Mouse (Mus musculus) limb, embryonic 15.5 days (tissue): ENCODE measurements around the gene Ugt2b37. TPM values are rescaled to one million over a fixed set of nuclear protein-coding genes. Genes with fewer than 3 reads are reported as not detected.
"Not testable (repeated sequence)": the region's sequence is repeated elsewhere in the genome, so short reads cannot be mapped to it uniquely, and the experiment has no call there.

Experiments
- ATAC-seq: fragments of 200-750 bp; cut with Nextera tagmentation; 2 replicates; pipeline ENCODE4 v1.8.0; 2017; ENCODE audit warnings: low read depth, moderate TSS enrichment; ENCODE audit not compliant: insufficient number of reproducible peaks, low FRiP score, low TSS enrichment
- H3K27ac ChIP-seq: fragments of 300-500 bp; sonication (generic); 2 replicates; pipeline ENCODE4 v1.5.1; 2015; ENCODE audit warnings: moderate library complexity, mild to moderate bottlenecking, inconsistent platforms
- H3K27me3 ChIP-seq: fragments of 300-500 bp; sonication (generic); 2 replicates; pipeline ENCODE4 v1.6.1; 2015; ENCODE audit warnings: inconsistent platforms
- H3K36me3 ChIP-seq: fragments of 300-500 bp; sonication (generic); 2 replicates; pipeline ENCODE4 v1.6.1; 2015; ENCODE audit warnings: inconsistent platforms
- H3K4me1 ChIP-seq: fragments of 300-500 bp; sonication (generic); 2 replicates; pipeline ENCODE4 v1.6.1; 2015; ENCODE audit warnings: inconsistent platforms
- H3K4me2 ChIP-seq: fragments of 300-500 bp; sonication (generic); 2 replicates; pipeline ENCODE4 v1.6.1; 2015; ENCODE audit warnings: mild to moderate bottlenecking, inconsistent platforms
- H3K4me3 ChIP-seq: fragments of 300-500 bp; sonication (generic); 2 replicates; pipeline ENCODE4 v1.5.1; 2015; ENCODE audit warnings: mild to moderate bottlenecking, inconsistent platforms
- H3K9ac ChIP-seq: fragments of 300-500 bp; sonication (generic); 2 replicates; pipeline ENCODE4 v1.6.1; 2015; ENCODE audit warnings: inconsistent platforms
- H3K9me3 ChIP-seq: fragments of 300-500 bp; sonication (generic); 2 replicates; pipeline ENCODE4 v1.6.1; 2016; ENCODE audit warnings: inconsistent platforms
- WGBS: fragments of 180-500 bp; shearing (Covaris S2); methylation state at CpG from one replicate; pipeline ENCODE4 v1.1.7; 2015; 5-methylcytosine and 5-hydroxymethylcytosine counted together
- polyA plus RNA-seq: library from polyadenylated mRNA; unstranded; fragments of >200 nt; fragmentation: Nextera tagmentation; extraction: Ambion mirVana; gene quantifications from 2 replicates; pipeline ENCODE4 v1.2.1, GENCODE M21; 2015

Ugt2b37 gene
- polyA plus RNA-seq: not detected in 2 replicates

DNA sequence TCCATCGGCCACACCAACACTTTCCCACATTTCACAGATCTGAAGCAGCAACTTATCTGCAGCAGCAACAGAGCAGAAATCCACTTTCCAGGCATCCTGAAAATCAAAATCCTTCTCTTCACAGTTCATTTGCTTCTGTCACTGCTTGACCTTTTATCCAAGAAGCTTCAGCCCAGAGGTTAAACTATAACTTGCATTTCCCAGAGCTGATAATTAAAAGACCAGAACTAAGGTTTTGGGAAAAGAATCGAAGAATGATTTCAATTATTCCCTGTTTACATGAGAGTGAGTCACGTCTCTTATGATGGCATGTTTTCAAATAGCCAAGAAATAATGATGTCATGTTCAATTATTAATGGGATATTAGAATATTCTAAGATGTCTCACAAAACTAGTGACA is at the start of gene Ugt2b37:
Gene Ugt2b37 (minus strand): TSS at position 129 of the 400 bp plus-strand sequence.
- not testable (repeated sequence) for H3K4me3 ChIP-seq, H3K27ac ChIP-seq, H3K4me1 ChIP-seq, H3K9ac ChIP-seq, ATAC-seq, H3K36me3 ChIP-seq, H3K9me3 ChIP-seq, H3K27me3 ChIP-seq, H3K4me2 ChIP-seq
- 81% methylated on average over 3 of the region's 3 CpGs for WGBS

DNA sequence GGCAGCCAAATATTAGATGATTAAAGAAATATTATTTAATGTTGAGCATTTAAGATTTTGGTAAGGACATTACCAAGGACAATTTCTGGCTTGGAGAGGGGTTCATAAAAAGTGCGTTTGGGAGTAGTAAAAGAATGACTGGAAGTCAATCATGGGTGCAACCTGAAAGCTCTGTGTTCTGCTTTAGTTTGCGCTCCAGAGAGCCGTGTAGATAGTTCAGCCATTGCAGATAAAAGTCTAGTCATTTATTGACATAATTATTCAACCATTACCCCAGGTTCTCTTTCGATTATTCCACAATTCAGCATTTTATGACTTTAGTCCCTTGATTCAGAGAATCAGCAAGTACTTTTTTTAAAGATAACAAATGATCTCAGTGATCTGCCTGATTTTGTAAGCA is 31.6 kb upstream of the Ugt2b37 start:
- H3K27me3 ChIP-seq, H3K4me1 ChIP-seq, H3K36me3 ChIP-seq, H3K9me3 ChIP-seq, ATAC-seq, H3K4me2 ChIP-seq, H3K4me3 ChIP-seq, H3K27ac ChIP-seq, H3K9ac ChIP-seq: not testable (repeated sequence)
- 82% methylated on average over 4 of the region's 4 CpGs for WGBS

DNA sequence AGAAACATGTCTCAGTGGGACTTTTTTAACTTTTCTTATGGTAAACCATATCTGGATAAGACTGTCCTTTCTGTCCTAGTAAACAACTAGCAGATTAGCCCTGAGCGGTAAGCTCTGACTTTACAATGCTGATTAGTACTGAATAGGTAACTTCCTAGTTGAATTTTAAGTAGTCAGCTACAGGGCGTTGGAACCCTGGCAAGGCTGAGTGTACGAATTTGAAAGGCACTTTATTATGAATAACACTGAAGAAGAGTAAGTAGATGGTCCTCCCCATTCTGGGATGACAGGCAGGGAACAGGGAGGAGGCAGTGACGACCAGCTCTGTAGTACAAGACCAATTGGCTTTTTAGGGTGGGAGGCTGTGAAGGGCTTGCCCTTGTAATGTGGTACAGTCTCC is 21.4 kb upstream of the Ugt2b37 start:
- not testable (repeated sequence) for H3K9ac ChIP-seq, H3K4me1 ChIP-seq, H3K27ac ChIP-seq, H3K36me3 ChIP-seq, H3K4me3 ChIP-seq, ATAC-seq, H3K27me3 ChIP-seq, H3K9me3 ChIP-seq, H3K4me2 ChIP-seq
- 82% methylated on average over 4 of the region's 4 CpGs for WGBS

DNA sequence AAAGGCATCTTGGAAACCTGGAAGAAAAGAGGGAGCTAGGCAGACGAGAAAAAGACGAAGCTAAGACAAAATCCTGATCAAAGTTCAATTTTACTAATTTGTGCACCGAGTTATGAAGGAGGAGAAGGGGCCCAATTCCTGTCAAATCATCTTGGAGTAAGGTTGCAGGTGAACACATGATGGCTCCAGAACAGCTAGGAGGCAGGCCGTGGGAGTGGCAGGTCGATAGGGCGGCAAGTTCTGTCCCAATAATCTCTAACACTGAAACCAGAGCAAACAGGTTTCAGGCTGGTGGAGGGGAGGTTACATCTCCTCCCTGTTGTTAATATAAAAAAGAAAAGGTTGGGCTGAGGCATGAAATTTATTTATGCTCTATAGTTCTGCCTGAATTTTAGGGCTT is 21.0 kb upstream of the Ugt2b37 start:
- no peak for ATAC-seq
- Histone ChIP-seq H3K27me3 (no peaks in the 10 kb centered on the region), H3K36me3 (no peaks in the 10 kb centered on the region), H3K9me3 (no peaks in the 10 kb centered on the region), H3K4me3 (no peak overlapping the region), H3K4me1 (no peaks in the 10 kb centered on the region), H3K27ac (no peak overlapping the region), H3K9ac (no peak overlapping the region), H3K4me2 (no peak overlapping the region)
- WGBS: 81% methylated on average over 6 of the region's 6 CpGs

DNA sequence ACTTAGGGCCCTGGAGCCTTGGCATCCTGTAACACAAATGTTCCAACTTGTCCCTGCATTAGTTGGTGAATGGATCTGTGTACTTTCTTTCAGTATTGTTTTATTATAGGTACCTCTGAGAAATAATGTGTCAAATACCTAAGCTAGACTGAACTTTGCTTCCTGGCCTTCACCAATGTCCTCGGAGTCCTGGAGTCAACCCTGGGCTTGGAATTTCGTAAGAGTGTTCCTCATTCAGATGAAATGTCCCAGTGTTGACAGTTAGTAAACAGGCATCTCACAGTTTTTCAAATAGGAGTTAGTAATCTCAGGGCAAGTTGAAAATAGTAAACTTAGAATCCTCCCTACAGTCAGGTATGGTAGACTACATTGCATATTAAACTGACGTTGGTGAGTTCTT is 1.2 kb upstream of the Ugt2b37 start:
- no peak for ATAC-seq
- no peaks in the 10 kb centered on the region for H3K27me3 ChIP-seq
- no peak overlapping the region for H3K27ac ChIP-seq
- WGBS: 73% methylated on average over 3 of the region's 3 CpGs
- H3K4me2 ChIP-seq: no peak overlapping the region
- no peaks in the 10 kb centered on the region for H3K36me3 ChIP-seq
- H3K9ac ChIP-seq: no peak overlapping the region
- H3K9me3 ChIP-seq: no peaks in the 10 kb centered on the region
- no peak overlapping the region for H3K4me3 ChIP-seq
- H3K4me1 ChIP-seq: no peaks in the 10 kb centered on the region

DNA sequence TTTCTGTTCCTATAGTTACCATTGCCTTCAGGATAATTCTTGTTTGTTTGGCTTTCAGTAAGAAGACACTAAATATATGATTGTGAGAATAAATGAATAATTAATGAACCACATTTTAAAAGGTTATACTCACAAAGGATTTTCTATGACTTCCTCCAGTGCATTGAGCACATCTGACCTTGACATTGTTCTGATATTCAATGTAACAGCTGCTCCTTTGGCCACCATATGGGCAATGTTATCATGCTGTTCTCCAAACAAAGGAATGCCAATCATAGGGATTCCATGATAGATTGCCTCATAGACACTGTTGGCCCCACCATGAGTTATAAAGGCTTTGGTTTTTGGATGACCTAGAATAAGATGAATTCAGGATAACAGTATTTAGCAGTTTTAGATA is 12.5 kb downstream of the Ugt2b37 start:
- H3K4me3 ChIP-seq, ATAC-seq, H3K27ac ChIP-seq, H3K9me3 ChIP-seq, H3K9ac ChIP-seq, H3K4me2 ChIP-seq, H3K27me3 ChIP-seq, H3K4me1 ChIP-seq, H3K36me3 ChIP-seq: not testable (repeated sequence)

DNA sequence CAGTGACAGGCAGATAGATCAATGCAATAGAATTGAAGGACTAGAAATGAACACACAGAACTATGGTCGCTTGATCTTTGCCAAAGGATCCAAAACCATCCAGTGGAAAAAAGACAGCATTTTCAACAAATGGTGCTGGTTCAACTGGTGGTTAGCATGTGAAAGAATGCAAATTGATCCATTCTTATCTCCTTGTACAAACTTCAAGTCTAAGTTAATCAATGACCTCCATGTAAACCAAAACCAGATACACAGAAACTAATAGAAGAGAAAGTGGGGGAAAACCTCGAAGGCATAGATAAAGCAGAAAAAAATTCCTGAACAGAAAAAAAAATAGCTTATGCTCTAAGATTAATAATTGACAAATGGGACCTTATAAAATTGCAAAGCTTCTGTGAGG is 58.2 kb downstream of the Ugt2b37 start:
- not testable (repeated sequence) for H3K27ac ChIP-seq, H3K9ac ChIP-seq, H3K27me3 ChIP-seq, H3K36me3 ChIP-seq, H3K4me2 ChIP-seq, H3K4me1 ChIP-seq, ATAC-seq, H3K9me3 ChIP-seq, H3K4me3 ChIP-seq
- 70% methylated on average over 2 of the region's 2 CpGs for WGBS

Other genes with a start within 250 kb of the Ugt2b37 start
- gene Ugt2b36, start 162.2 kb downstream of the Ugt2b37 start, polyA plus RNA-seq: not detected in 2 replicates
- not detected in 2 replicates for gene Ugt2b5, start 114.5 kb downstream of the Ugt2b37 start, polyA plus RNA-seq
- gene Ugt2a3, start 82.4 kb upstream of the Ugt2b37 start, polyA plus RNA-seq: not detected in 2 replicates
- not detected in 2 replicates for gene Ugt2b38, start 169.4 kb upstream of the Ugt2b37 start, polyA plus RNA-seq
- not detected in 2 replicates for gene Ugt2a2, start 227.5 kb upstream of the Ugt2b37 start, polyA plus RNA-seq
- not detected in 2 replicates for gene Gm43638, start 232.0 kb upstream of the Ugt2b37 start, polyA plus RNA-seq
- gene Ugt2a1, start 236.1 kb upstream of the Ugt2b37 start, polyA plus RNA-seq: not detected in 2 replicates